Mouse (Mus musculus) cerebellum, adult 11-12 months (tissue): Measurements from ENCODE around the gene Arrdc4.

Experiments used
- DNase-seq: peaks from one replicate; pipeline ENCODE4 v3.0.0; 2022

The Arrdc4 gene

DNA sequence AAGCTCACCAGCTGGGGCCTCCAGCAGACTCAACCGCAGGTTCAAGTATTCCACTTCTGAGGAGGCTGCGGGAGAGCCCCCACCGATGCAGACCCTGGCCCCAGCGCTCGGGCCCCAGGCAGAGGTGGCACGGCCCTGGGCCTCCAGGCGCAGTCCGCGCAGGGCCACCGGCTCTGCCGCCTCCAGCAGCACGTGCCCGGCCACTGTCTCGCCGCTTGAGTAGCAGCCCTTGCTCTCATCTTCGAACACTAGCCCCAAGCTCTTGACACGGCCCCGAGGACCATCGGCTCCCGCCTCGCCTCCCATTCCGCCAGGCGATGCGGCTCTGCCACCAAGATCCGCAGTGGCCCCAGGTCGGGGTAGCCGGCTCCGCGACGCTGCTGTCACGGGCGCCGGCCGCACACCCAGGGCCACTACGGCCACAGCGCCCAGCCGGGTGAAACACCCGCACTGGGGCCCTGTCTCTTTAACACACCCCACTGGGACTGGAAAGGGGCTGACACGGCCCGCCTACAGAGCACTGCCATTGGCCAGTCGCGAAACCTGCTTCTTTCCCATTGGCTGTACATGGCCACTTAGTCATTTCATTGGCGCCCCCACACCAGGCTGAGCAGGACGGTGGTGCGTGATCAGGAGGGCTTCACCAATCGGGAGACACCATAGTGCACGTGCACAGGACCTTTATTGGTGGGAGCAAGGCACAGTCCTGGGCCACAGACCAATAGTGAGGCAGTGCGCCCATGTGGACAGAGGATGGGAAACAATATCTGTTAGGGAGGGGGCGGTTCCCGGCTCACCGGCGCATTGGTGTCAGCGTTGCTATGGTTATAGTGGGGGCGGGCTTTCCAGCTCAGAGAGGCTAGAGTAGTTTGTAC is at the start of gene Arrdc4:
TSS of gene Arrdc4 (minus strand) at position 481 of the 875 bp plus-strand sequence.
- peak; percentile 99 for DNase-seq

DNA sequence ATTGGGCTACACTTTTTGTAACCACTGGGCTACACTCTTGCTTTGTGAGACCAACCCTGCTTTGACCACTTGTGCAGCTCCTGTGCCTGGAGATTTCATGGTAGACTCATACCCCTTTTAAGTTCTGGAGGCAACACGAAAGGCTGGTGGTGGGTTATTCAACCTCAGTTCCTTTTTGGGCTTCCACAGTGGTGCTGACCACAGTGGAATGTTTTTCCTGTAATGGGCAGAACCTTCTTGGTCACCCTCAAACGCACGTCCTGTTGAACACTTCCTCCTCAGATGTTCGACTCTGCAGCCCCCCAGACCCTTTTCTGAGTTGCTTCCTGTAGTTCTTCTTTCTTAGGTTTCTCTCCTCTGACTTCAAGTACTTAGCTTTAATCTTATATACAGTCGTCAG is 46.5 kb upstream of the Arrdc4 start:
- DNase-seq = no peak

GRCm38 (mm10) chr7:68788711-68789110 is 39.7 kb upstream of the Arrdc4 start:
- no peak for DNase-seq

- DNase-seq = no peak
These were observed 22.7 kb upstream of the Arrdc4 start for GRCm38 (mm10) chr7:68771757-68772094.

DNA sequence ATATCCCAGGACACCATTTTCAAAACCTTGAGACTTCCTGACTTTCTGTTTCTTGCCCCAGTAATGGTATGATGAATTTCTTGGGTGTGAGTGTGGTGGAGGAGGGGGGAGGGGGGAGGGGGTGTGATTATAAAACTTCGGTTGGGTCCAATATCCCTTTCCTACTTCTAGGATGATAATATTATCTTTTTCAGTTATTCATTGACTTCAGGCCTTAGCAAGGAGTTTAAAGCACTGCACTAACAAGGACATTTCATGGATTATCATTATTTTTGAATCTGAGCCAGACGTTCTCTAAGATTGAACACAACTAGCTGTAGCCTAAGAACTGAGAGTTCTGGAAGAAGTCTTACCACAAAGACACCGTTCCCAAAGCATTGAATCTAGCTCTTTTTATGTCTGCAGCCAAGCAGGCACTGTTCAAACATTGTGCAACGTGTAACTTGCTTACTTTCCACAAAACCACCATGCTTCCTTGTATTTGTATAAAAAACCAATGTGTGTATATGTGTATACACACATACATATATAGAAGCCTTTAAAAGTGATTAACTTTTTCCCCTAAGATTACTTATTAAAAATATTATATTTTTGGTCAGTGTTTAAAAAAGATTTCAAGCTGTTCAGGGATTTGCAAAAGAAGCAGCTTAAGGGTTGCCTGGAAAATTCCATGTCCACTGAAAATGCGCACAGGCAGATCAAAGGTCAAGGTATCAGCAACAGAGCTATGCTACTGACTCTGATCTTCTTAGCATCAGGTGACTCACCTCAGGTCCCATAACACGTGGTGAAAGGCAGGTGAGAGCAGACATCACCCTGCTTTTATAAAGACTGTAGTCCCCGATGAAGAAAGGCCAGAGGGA is 22.1 kb upstream of the Arrdc4 start:
- no peak for DNase-seq

GRCm38 (mm10) chr7:68765926-68766325 is 16.9 kb upstream of the Arrdc4 start:
- no peak for DNase-seq

DNA sequence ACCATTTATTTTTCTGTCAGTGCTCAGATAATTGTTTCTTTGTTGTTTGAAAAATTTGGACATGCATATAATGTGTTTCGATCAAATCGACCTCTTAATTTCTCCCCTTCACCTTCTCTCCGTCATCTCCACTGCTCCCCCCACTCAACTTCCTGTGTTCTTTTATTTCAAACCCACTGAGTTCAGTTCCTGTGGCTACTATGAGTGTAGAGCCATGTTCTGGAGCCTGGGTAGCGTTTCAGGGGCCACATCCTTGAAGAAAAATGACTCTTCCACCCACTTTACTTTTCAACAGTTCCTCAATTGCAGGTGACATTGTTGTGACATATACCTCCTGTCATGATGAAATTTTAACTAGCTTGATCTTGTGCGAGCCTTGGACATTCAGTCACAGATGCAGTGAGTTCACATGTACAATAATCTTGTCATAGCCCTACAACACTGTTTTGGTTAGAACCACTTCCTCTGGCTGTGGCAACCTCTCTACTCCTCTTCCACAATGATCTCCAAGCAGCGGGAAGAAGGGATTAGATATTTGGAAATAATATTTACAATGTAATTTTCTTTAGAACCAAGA is 10.2 kb upstream of the Arrdc4 start:
- DNase-seq = no peak

DNA sequence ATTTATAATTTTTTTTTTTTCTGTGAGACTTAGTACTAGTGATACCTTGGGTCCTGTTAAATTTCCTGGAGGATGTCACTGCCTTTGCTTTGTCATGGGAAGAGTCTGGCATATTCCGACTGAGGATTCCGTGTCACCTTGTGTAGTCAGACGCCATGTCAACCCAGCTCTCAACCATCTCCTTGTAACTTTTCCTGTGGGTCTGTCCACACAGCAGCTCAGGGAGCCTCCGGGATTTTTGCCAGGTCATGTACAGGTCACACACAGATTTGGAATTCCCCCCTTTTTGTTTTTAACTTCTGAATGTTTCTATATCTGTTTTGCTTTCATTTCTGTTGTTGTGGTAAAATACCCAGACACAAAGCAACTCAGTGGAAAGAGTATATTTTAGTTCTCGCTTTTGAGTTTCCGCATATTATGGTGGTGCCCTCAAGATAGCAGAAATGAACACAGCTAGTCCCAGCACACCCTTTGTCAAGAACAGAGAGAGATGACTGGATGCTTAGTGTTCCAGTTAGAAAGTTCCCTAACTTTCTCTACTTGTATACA is 7.7 kb upstream of the Arrdc4 start:
- DNase-seq = no peak

GRCm38 (mm10) chr7:68749919-68750318 is 878 bp upstream of the Arrdc4 start:
- no peak for DNase-seq

DNA sequence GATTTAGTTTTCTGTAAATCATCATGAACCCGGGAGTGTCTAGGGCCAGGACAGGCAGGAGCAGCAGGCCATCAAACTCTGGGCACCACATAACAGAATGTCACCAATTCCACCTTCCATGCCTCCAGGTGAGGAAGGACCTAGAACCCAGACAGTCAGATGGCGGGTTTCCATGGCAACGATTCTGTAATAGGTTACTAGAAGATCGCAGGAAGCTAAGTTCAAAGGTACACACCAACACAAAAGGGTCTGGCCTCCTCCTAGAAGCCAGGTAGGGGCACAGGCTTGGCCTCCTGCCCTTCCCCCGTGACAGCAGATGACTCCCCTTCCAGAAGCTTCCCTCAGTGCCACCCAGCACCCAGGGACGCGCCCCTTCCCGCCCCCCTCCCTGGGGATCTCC is 680 bp downstream of the Arrdc4 start:
- peak; percentile 56 for DNase-seq

DNA sequence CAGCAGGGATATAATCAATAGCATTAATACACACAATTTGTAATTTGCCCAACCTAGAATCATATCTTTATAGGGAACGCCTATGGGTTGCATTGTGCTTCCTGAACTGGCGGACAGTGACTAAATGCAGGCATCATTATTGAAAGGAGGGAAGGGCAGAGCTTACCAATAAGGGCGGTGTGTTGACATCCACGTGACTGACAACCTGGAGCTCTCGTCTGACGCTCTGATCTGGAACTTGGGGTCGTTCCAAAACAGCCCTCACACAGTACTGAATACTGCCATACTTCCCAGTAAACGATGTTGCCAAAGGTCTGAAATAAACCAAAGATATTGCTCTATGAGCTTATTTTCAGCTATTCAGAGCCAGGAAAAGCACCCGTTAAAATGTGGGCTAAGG is 4.4 kb downstream of the Arrdc4 start:
- DNase-seq = no peak

GRCm38 (mm10) chr7:68744206-68744605 is 4.8 kb downstream of the Arrdc4 start:
- no peak for DNase-seq

- DNase-seq = no peak
These were observed 8.3 kb downstream of the Arrdc4 start for GRCm38 (mm10) chr7:68740763-68741162.

DNA sequence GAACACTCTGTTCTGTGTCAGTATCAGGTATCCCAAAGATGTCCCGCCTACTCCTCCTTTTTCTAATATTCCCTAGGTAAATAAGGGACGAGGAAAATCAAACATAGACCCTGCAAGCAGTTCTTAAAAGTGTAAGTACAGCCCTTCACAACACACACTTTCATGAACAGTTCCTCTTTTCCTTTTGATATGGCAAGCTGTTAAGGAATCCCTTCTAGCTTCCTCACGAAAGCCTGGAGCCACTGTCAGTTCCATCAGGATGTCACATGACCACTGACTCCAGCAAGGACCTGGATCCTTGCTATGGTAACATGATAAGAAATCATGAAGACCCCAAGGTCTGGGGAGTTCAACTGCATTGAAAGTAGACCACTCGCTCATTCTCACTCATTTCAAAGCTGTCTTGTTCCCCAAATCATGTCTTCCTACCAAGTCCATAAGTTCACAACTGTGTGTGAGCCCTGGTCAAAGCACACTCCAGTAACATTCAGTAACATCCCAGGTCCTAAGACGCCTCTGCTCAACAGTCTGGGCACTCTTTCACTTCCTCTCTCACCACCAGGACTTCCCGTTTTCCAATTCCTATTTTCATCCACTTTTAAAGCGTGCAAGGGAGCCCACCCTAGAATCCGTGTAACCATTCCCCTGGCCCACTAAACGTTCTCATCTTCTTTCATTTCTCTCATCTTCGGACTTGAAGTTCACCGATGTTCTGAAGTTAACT is 10.2 kb downstream of the Arrdc4 start:
- DNase-seq = no peak

DNA sequence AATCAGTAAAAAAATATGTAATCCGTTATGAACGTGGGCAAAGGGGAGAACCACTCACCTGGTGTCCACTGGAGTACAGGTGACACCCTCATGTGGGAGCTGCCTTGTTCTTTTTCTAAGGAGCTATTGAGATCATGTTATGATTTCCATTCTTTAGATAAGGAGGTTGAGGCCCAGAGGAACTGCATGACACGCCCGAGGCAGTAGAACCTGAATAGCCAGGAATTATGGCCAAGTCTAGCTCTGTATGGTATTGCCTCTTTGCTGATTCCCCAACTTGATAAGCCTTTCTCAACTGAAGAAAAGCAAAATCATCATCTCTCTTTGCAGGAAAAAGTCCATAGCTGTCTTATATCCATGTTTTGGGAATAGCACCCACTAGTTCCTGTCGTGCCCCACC is 22.7 kb downstream of the Arrdc4 start:
- DNase-seq = no peak

DNA sequence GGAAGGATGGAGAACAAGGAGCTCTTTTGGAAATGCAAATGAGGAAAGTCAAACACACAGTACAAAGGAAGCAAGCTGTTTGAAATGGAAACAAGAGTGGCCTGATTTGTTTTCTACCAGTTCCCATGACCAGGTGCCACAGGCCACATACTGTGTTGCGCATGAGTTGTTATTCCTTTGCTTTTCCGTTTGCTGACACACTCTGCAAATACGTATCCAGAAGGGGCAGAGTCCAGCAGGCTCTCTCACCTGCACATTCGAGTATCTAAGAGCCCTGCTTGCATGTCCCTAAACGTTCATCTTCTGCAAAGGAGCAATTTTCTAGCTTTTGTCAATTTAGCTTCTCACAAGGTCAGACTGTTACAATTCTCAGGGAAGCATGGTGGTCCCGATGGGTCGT is 24.3 kb downstream of the Arrdc4 start:
- no peak for DNase-seq

- no peak for DNase-seq
These were observed 27.5 kb downstream of the Arrdc4 start for GRCm38 (mm10) chr7:68721520-68721919.

GRCm38 (mm10) chr7:68717988-68718387 is 31.1 kb downstream of the Arrdc4 start:
- no peak for DNase-seq

DNA sequence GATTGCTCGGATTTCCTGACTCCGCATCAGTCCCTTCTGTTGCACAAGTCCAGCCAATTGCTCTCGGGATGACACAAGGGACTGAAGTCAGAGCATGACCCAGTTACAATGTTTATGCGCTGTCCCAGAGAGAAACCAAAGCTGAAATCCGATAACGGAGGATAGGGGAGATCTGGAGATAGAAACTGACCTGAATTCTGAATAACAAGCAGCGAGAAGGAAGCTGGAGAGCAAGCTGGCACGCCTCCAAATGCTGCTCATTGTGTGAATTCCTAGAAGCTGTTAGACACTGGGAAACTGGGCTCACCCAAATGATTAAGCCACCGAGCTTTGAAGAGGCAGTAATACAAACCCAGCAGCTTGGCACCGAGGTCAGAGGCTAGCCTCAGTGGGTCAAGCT is 31.5 kb downstream of the Arrdc4 start:
- DNase-seq = peak; percentile 10

DNA sequence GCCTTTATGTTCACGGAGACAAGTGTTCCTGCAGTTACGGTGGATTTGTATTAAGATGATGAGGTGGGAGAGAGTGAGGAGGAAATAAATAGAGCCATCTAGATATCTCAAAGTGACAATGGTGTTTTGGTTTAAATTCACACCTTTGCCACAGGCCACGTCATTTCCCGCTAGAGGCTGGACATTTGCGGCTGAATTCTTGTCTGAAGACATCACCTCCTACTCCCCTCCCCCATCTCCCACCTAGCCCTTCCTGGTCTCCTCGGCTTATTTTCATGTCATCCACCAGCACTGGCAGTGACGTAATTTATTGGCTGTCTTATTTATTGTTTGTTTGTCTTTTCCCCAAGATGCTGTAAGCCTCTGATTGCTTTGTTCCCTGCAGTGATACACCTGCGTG is 32.1 kb downstream of the Arrdc4 start:
- no peak for DNase-seq

GRCm38 (mm10) chr7:68712928-68713327 is 36.1 kb downstream of the Arrdc4 start:
- DNase-seq = no peak

DNA sequence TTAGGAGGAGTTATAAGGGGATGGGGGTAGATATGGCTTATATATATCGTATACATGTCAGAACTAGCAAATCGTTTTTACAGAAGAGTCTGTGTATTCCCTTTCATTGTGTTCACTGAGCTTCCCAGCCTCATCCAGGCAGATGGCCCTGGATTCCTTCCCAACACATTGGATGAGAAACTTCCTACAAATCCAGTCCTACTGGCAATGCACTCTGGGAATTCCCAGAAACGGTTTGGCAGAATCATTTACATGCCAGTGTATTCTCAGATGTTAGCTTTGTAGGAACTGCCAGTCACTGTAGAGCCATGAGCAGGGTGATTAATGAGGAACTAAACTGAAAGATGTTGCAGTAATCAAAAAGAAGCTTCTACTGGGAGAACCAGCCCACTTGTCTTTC is 36.6 kb downstream of the Arrdc4 start:
- DNase-seq = no peak

GRCm38 (mm10) chr7:68709319-68709573 is 39.8 kb downstream of the Arrdc4 start:
- DNase-seq = no peak
